Mouse (Mus musculus): Measurements from ENCODE around the gene Defb25. TPM values are rescaled to one million over a fixed set of nuclear protein-coding genes. Genes with fewer than 3 reads are reported as not detected.

Defb25 gene
- polyA plus RNA-seq, 1 experiment from 2014 or later = not detected

- ATAC-seq (replicated peaks; ENCODE audit: low FRiP score) = no peak
- no peak for DNase-seq (ENCODE audit: low spot score)
Measured at GRCm38 (mm10) chr2:152634311-152634710, 11.5 kb upstream of the Defb25 start.

DNA sequence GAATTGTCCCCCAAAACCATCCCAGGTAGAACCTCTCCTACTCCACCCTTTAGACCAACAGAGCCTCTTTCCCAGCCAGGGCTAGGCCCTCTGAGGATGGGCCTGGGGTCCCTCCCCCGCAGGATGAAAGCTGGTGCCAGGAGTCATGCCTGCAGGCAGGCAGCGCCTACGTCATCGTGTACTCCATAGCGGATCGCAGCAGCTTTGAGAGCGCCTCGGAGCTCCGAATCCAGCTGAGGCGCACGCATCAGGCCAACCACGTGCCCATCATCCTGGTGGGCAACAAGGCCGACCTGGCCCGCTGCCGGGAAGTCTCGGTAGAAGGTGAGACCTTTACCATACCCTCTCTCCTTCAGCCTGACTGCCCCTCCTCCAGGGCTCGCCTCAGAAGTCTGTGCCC lies 10.5 kb upstream of the Defb25 start:
- no peak overlapping the region for H3K27ac ChIP-seq (ENCODE audit: low read depth, low read length)
- H3K4me1 ChIP-seq (replicated peaks; ENCODE audit: control insufficient read depth, insufficient read depth, low read length) = no peaks in the 10 kb centered on the region
- DNase-seq (ENCODE audit: low spot score) = no peak
- no peak overlapping the region for H3K9ac ChIP-seq (ENCODE audit: low read length)
- H3K4me3 ChIP-seq (ENCODE audit: low read depth, low read length) = no peak overlapping the region
- no peak for ATAC-seq (replicated peaks; ENCODE audit: low FRiP score)
- 47% methylated on average over 17 of the region's 17 CpGs for WGBS
- H3K27me3 ChIP-seq (ENCODE audit: control insufficient read depth, insufficient read depth, low read length) = peaks cover 7% of the 10 kb centered on the region
- H3K4me2 ChIP-seq (ENCODE audit: low read depth, low read length, severe bottlenecking) = no peak overlapping the region
- no peaks in the 10 kb centered on the region for H3K9me3 ChIP-seq (ENCODE audit: control insufficient read depth, low read length)
- H3K36me3 ChIP-seq (ENCODE audit: control insufficient read depth, insufficient read depth, low read length) = no peaks in the 10 kb centered on the region

More at GRCm38 (mm10) chr2:152634311-152634710, 11.5 kb upstream of the Defb25 start:
- Histone ChIP-seq H3K4me2 (ENCODE audit: low read depth, low read length, severe bottlenecking) (no peak overlapping the region), H3K9me3 (ENCODE audit: control insufficient read depth, low read length) (no peaks in the 10 kb centered on the region), H3K36me3 (ENCODE audit: control insufficient read depth, insufficient read depth, low read length) (no peaks in the 10 kb centered on the region), H3K27ac (ENCODE audit: low read depth, low read length) (no peak overlapping the region), H3K4me1 (replicated peaks; ENCODE audit: control insufficient read depth, insufficient read depth, low read length) (no peaks in the 10 kb centered on the region), H3K9ac (ENCODE audit: low read length) (no peak overlapping the region), H3K4me3 (ENCODE audit: low read depth, low read length) (no peak overlapping the region), H3K27me3 (ENCODE audit: control insufficient read depth, insufficient read depth, low read length) (peaks cover 2% of the 10 kb centered on the region; the same call in 1 of the 2 replicates)
- WGBS = 79% methylated on average over 29 of the region's 29 CpGs

- Histone ChIP-seq H3K27ac (ENCODE audit: low read depth, low read length) (no peak overlapping the region), H3K9me3 (ENCODE audit: control insufficient read depth, low read length) (no peaks in the 10 kb centered on the region), H3K27me3 (ENCODE audit: control insufficient read depth, insufficient read depth, low read length) (peaks cover 35% of the 10 kb centered on the region), H3K4me2 (ENCODE audit: low read depth, low read length, severe bottlenecking) (no peak overlapping the region), H3K4me1 (replicated peaks; ENCODE audit: control insufficient read depth, insufficient read depth, low read length) (peaks cover 7% of the 10 kb centered on the region; the same call in 1 of the 2 replicates), H3K4me3 (ENCODE audit: low read depth, low read length) (no peak overlapping the region), H3K36me3 (ENCODE audit: control insufficient read depth, insufficient read depth, low read length) (no peaks in the 10 kb centered on the region), H3K9ac (ENCODE audit: low read length) (no peak overlapping the region)
- DNase-seq (ENCODE audit: low spot score) (no peak), ATAC-seq (replicated peaks; ENCODE audit: low FRiP score) (no peak)
- WGBS = 90% methylated on average over 6 of the region's 6 CpGs
Measured at GRCm38 (mm10) chr2:152629904-152630303, 7.1 kb upstream of the Defb25 start.

- Histone ChIP-seq H3K9me3 (ENCODE audit: control insufficient read depth, low read length) (no peaks in the 10 kb centered on the region), H3K4me3 (ENCODE audit: low read depth, low read length) (no peak overlapping the region), H3K4me1 (replicated peaks; ENCODE audit: control insufficient read depth, insufficient read depth, low read length) (peaks cover 7% of the 10 kb centered on the region; the same call in 1 of the 2 replicates), H3K4me2 (ENCODE audit: low read depth, low read length, severe bottlenecking) (no peak overlapping the region), H3K27ac (ENCODE audit: low read depth, low read length) (no peak overlapping the region), H3K9ac (ENCODE audit: low read length) (no peak overlapping the region), H3K36me3 (ENCODE audit: control insufficient read depth, insufficient read depth, low read length) (no peaks in the 10 kb centered on the region), H3K27me3 (ENCODE audit: control insufficient read depth, insufficient read depth, low read length) (peaks cover 37% of the 10 kb centered on the region)
- DNase-seq (ENCODE audit: low spot score) (no peak), ATAC-seq (replicated peaks; ENCODE audit: low FRiP score) (no peak)
- 71% methylated on average over 3 of the region's 3 CpGs for WGBS
Measured at GRCm38 (mm10) chr2:152629239-152629638, 6.4 kb upstream of the Defb25 start.

DNA sequence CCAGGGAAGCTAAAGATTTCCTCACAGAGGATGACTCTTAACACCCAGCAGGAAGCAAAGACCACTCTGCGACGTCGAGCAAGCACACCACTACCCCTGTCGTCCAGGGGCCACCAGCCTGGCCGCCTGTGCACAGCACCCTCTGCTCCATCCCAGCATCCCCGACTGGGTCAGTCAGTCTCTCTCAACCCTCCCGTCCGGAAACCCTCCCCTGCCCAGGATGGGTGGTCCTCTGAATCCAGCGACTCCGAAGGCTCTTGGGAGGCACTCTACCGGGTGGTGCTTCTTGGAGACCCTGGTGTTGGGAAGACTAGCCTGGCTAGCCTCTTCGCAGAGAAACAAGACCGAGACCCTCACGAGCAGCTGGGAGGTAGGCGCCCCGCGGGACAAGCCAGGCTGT lies 5.2 kb upstream of the Defb25 start:
- 43% methylated on average over 17 of the region's 17 CpGs for whole genome bisulfite sequencing
- no peak for DNase-seq (ENCODE audit: low spot score)
- H3K27me3 ChIP-seq (ENCODE audit: control insufficient read depth, insufficient read depth, low read length) = peaks cover 37% of the 10 kb centered on the region

GRCm38 (mm10) chr2:152626774-152627591 lies 4.1 kb upstream of the Defb25 start, which contains the start of gene Rem1:
Gene Rem1 (plus strand): TSS chr2:152626951.
- Histone ChIP-seq H3K27ac (ENCODE audit: low read depth, low read length) (no peak within 1 kb of the TSS), H3K9ac (ENCODE audit: low read length) (peak within 1 kb of the TSS; percentile 43; the same call in 1 of the 2 replicates)
- under 1% methylated on average over 58 of the region's 59 CpGs for WGBS

More for the DNA sequence above, 5.2 kb upstream of the Defb25 start:
- Histone ChIP-seq H3K36me3 (ENCODE audit: control insufficient read depth, insufficient read depth, low read length) (no peaks in the 10 kb centered on the region), H3K4me2 (ENCODE audit: low read depth, low read length, severe bottlenecking) (no peak overlapping the region), H3K4me1 (replicated peaks; ENCODE audit: control insufficient read depth, insufficient read depth, low read length) (peaks cover 7% of the 10 kb centered on the region; the same call in 1 of the 2 replicates), H3K9ac (ENCODE audit: low read length) (no peak overlapping the region), H3K9me3 (ENCODE audit: control insufficient read depth, low read length) (no peaks in the 10 kb centered on the region), H3K4me3 (ENCODE audit: low read depth, low read length) (no peak overlapping the region), H3K27ac (ENCODE audit: low read depth, low read length) (no peak overlapping the region)
- ATAC-seq (replicated peaks; ENCODE audit: low FRiP score) = no peak

GRCm38 (mm10) chr2:152625256-152625655 lies 2.4 kb upstream of the Defb25 start:
- Histone ChIP-seq H3K4me1 (replicated peaks; ENCODE audit: control insufficient read depth, insufficient read depth, low read length) (peaks cover 7% of the 10 kb centered on the region; the same call in 1 of the 2 replicates), H3K9me3 (ENCODE audit: control insufficient read depth, low read length) (no peaks in the 10 kb centered on the region), H3K9ac (ENCODE audit: low read length) (no peak overlapping the region), H3K27ac (ENCODE audit: low read depth, low read length) (no peak overlapping the region), H3K36me3 (ENCODE audit: control insufficient read depth, insufficient read depth, low read length) (no peaks in the 10 kb centered on the region), H3K4me2 (ENCODE audit: low read depth, low read length, severe bottlenecking) (no peak overlapping the region), H3K27me3 (ENCODE audit: control insufficient read depth, insufficient read depth, low read length) (peaks cover 35% of the 10 kb centered on the region), H3K4me3 (ENCODE audit: low read depth, low read length) (no peak overlapping the region)
- DNase-seq (ENCODE audit: low spot score) = no peak
- ATAC-seq (replicated peaks; ENCODE audit: low FRiP score) = 0 out of 2 replicates have a peak, but pooled peaks have one; percentile 33
- WGBS = 0% methylated on average over 1 of the region's 1 CpGs

More at GRCm38 (mm10) chr2:152626774-152627591, 4.1 kb upstream of the Defb25 start, which contains the start of gene Rem1:
- Histone ChIP-seq H3K36me3 (ENCODE audit: control insufficient read depth, insufficient read depth, low read length) (no peaks in the 10 kb centered on the region), H3K4me2 (ENCODE audit: low read depth, low read length, severe bottlenecking) (peak within 1 kb of the TSS; percentile 64), H3K27me3 (ENCODE audit: control insufficient read depth, insufficient read depth, low read length) (peaks cover 35% of the 10 kb centered on the region), H3K4me1 (replicated peaks; ENCODE audit: control insufficient read depth, insufficient read depth, low read length) (peaks cover 7% of the 10 kb centered on the region; the same call in 1 of the 2 replicates), H3K4me3 (ENCODE audit: low read depth, low read length) (peak within 1 kb of the TSS; percentile 31), H3K9me3 (ENCODE audit: control insufficient read depth, low read length) (no peaks in the 10 kb centered on the region)
- ATAC-seq (replicated peaks; ENCODE audit: low FRiP score) = peak; percentile 45
- peak; percentile 65 for DNase-seq (ENCODE audit: low spot score)

GRCm38 (mm10) chr2:152624566-152624965 lies 1.7 kb upstream of the Defb25 start:
- DNase-seq (ENCODE audit: low spot score) = no peak
- 84% methylated on average over 2 of the region's 2 CpGs for WGBS
- Histone ChIP-seq H3K27ac (ENCODE audit: low read depth, low read length) (no peak overlapping the region), H3K9ac (ENCODE audit: low read length) (no peak overlapping the region), H3K9me3 (ENCODE audit: control insufficient read depth, low read length) (no peaks in the 10 kb centered on the region), H3K4me2 (ENCODE audit: low read depth, low read length, severe bottlenecking) (no peak overlapping the region), H3K36me3 (ENCODE audit: control insufficient read depth, insufficient read depth, low read length) (no peaks in the 10 kb centered on the region), H3K27me3 (ENCODE audit: control insufficient read depth, insufficient read depth, low read length) (peaks cover 35% of the 10 kb centered on the region), H3K4me3 (ENCODE audit: low read depth, low read length) (no peak overlapping the region), H3K4me1 (replicated peaks; ENCODE audit: control insufficient read depth, insufficient read depth, low read length) (peaks cover 7% of the 10 kb centered on the region; the same call in 1 of the 2 replicates)
- no peak for ATAC-seq (replicated peaks; ENCODE audit: low FRiP score)

All from forebrain, embryonic 11.5 days (tissue).